Mouse (Mus musculus) layer of hippocampus, postnatal 14 days (tissue): ENCODE data around the gene Lpar3. TPM values are rescaled to one million over a fixed set of nuclear protein-coding genes. Genes with fewer than 3 reads are reported as not detected.

Experiments used
- total RNA-seq, 2 experiments: library from RNA; stranded (reverse); gene quantifications; 2 replicates each; pipeline ENCODE4 v1.2.3; 2021

Gene Lpar3
- total RNA-seq, 2 experiments from 2014 or later: 1.3 to 1.6 TPM

Other genes with a start within 250 kb of the Lpar3 start
- 1 to 10 TPM; 4.4 to 5.0 TPM for gene Syde2, start 233.1 kb upstream of the Lpar3 start, total RNA-seq
- 1 to 10 TPM; 1.0 to 3.0 TPM for gene Wdr63, start 112.8 kb upstream of the Lpar3 start, total RNA-seq
- gene Mcoln3, start 103.5 kb upstream of the Lpar3 start, total RNA-seq: under 1 TPM in 1 of 2 experiments, not detected in 1; 0.16 TPM
- gene Mcoln2, start 71.1 kb upstream of the Lpar3 start, total RNA-seq: not detected
- gene Ssx2ip, start 183.7 kb downstream of the Lpar3 start, total RNA-seq: 100 to 1,000 TPM; 151 to 155 TPM
- gene Ctbs, start 228.8 kb downstream of the Lpar3 start, total RNA-seq: 1 to 10 TPM; 6.6 to 7.4 TPM